Mouse (Mus musculus): ENCODE data around the gene Tdrkh. TPM values are rescaled to one million over a fixed set of nuclear protein-coding genes. Genes with fewer than 3 reads are reported as not detected.
A peak's percentile ranks its signal among the peaks of the same experiment; 100 is the strongest.

The Tdrkh gene
- polyA plus RNA-seq, 1 experiment from 2014 or later, result 8.8 TPM

DNA sequence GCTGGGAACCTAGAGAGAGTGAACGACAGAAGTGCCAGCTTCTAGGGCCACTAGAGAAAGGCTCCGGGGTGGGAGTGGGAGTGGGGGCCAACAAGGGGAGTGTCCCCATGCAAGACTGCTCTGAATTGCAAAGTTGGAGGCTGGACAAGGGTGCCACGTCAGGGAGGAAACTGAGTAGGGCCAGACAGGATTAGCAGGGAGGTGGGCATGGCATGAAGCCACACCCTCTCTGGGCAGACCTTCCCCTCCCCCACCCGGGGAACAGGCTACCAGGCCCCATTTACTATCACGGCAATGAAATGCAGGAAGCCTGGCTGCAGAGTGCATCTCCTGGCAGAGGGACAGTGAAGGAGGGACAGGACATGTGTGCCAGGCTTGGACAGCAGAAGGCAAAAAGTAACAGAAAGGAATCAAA lies 39.5 kb upstream of the Tdrkh start:
- Histone ChIP-seq H3K9ac (peak overlapping the region; percentile 48), H3K4me1 (peaks cover 43% of the 10 kb centered on the region), H3K27ac (replicated peaks) (no peak overlapping the region), H3K36me3 (no peaks in the 10 kb centered on the region), H3K27me3 (replicated peaks) (peaks cover 35% of the 10 kb centered on the region), H3K4me3 (peak overlapping the region; percentile 38), H3K4me2 (peak overlapping the region; percentile 68), H3K9me3 (no peaks in the 10 kb centered on the region)
- ATAC-seq (ENCODE audit: extremely low read depth, insufficient number of reproducible peaks, low FRiP score, low TSS enrichment), result 0 out of 2 replicates have a peak, but pooled peaks have one; percentile 19
- WGBS, result 1% methylated on average over 5 of the region's 5 CpGs

DNA sequence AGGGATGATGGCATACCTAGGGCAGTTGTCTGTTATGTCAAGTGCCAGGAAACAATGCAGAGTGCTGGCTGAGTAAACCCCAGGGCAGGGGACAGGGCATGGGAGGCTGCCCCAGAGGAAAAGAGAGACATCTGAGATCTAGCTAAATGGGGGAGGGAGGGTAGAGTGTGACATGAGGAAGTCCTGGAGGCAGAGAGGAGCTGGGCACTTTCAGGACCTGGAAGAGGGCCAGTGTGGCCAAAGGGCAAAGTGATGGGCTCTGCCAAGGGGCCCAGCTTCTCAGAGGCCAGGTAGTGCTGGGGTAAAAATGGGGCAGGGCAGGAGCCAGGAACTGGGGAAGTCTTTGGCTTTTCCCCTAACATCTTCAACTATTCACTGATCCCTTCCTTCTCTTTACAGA lies 38.4 kb upstream of the Tdrkh start:
- H3K9me3 ChIP-seq, result no peaks in the 10 kb centered on the region
- H3K36me3 ChIP-seq, result no peaks in the 10 kb centered on the region
- peaks cover 35% of the 10 kb centered on the region for H3K27me3 ChIP-seq (replicated peaks)
- ATAC-seq (ENCODE audit: extremely low read depth, insufficient number of reproducible peaks, low FRiP score, low TSS enrichment), result no peak
- no peak overlapping the region for H3K9ac ChIP-seq
- no peak overlapping the region for H3K4me3 ChIP-seq
- no peak overlapping the region for H3K27ac ChIP-seq (replicated peaks)
- H3K4me1 ChIP-seq, result peaks cover 42% of the 10 kb centered on the region
- H3K4me2 ChIP-seq, result no peak overlapping the region

DNA sequence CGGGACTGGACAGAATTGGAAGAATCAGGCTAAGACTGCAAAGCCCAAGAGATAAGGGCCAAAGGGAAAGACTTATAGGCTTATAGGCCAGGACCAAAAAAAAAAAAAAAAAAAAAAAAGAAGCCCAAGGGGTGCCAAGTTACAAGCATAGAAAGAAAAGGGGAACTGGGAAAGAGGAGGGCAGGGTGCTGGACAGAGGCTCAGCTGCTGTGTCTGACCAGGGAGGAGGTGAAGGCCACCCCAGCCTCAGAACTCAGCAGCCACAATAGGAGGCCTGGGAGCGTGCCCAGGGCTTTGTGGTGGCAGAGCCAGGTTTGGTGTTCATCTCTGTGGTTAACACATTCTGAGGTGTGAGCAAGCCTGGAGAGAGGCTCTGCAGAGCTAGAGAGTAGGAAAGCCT lies 37.9 kb upstream of the Tdrkh start:
- H3K27ac ChIP-seq (replicated peaks), result no peak overlapping the region
- no peaks in the 10 kb centered on the region for H3K9me3 ChIP-seq
- ATAC-seq (ENCODE audit: extremely low read depth, insufficient number of reproducible peaks, low FRiP score, low TSS enrichment), result no peak
- no peak overlapping the region for H3K4me2 ChIP-seq
- WGBS, result 64% methylated on average over 2 of the region's 2 CpGs
- peaks cover 39% of the 10 kb centered on the region for H3K4me1 ChIP-seq
- H3K4me3 ChIP-seq, result no peak overlapping the region
- peaks cover 35% of the 10 kb centered on the region for H3K27me3 ChIP-seq (replicated peaks)
- no peaks in the 10 kb centered on the region for H3K36me3 ChIP-seq
- H3K9ac ChIP-seq, result no peak overlapping the region

DNA sequence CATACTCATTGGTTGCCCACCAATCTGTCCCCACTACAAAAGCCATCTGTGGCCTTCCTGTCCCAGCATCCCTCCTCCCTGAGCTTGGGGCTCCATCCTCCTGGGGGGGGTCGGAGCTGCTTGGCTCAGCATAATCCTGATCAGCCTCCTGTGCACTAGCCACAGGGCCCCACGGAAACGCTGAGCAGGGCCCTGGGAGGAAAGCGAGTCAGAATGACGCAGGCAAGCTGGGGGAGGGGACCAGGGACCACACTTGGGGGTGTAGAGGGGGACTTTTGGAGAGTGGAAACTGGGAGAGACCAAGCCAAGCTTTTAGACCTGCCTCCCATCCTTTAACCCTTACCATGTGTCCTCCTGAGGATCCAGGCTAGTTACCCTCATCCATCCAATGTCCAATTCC lies 37.2 kb upstream of the Tdrkh start:
- no peak overlapping the region for H3K9ac ChIP-seq
- no peak overlapping the region for H3K4me3 ChIP-seq
- no peaks in the 10 kb centered on the region for H3K36me3 ChIP-seq
- no peak overlapping the region for H3K4me2 ChIP-seq
- H3K4me1 ChIP-seq, result peaks cover 42% of the 10 kb centered on the region
- no peak for ATAC-seq (ENCODE audit: extremely low read depth, insufficient number of reproducible peaks, low FRiP score, low TSS enrichment)
- no peaks in the 10 kb centered on the region for H3K9me3 ChIP-seq
- WGBS, result 42% methylated on average over 5 of the region's 5 CpGs
- H3K27me3 ChIP-seq (replicated peaks), result peaks cover 35% of the 10 kb centered on the region
- H3K27ac ChIP-seq (replicated peaks), result no peak overlapping the region

DNA sequence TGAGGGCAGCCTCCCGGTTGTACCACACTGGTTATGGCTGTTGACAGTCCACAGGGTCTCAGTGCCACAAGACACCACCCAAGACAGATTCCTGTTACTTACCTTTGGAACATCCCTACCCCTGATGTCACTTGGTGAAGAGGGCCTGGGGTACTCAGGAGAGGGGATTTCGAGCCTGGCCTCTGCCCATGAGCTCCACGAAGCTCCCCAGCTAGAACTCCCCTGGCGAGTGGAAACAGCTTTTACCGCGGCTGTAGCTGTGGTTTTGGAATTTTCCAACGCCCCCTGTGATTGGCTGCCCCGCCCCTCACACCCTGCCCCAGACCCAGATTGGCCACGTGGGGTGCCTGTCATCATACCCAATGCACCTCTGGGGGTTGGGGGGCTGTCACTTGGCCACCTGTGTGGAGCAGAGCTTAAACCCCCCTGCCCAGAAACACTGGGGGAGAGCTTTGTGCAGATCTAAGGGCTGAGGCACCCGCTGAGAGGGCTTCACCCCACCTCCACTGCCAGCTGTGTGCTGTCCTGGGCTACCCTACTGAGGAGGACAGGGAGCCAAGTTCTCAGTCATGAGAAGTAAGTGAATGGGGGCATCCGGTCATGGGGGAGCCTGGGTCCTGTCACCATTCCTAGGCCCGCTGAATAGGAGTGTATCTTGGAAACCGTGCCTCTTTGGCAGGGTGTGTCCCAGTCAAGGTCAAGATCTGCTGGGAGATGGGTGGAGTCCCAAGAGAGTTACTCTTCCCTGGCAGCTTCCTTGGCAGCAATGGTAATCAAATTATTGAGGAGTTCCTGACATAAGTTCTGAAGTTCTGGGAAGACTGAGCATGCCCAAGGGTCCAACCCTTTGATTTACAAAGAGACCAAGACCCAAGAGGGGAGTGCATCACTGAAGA lies 35.8 kb upstream of the Tdrkh start:
- no peaks in the 10 kb centered on the region for H3K9me3 ChIP-seq
- no peak overlapping the region for H3K4me2 ChIP-seq
- H3K36me3 ChIP-seq, result no peaks in the 10 kb centered on the region
- H3K4me1 ChIP-seq, result peaks cover 31% of the 10 kb centered on the region
- no peak overlapping the region for H3K4me3 ChIP-seq
- H3K27ac ChIP-seq (replicated peaks), result no peak overlapping the region
- no peak for ATAC-seq (ENCODE audit: extremely low read depth, insufficient number of reproducible peaks, low FRiP score, low TSS enrichment)
- 10% methylated on average over 13 of the region's 13 CpGs for WGBS
- H3K27me3 ChIP-seq (replicated peaks), result peaks cover 35% of the 10 kb centered on the region
- no peak overlapping the region for H3K9ac ChIP-seq

DNA sequence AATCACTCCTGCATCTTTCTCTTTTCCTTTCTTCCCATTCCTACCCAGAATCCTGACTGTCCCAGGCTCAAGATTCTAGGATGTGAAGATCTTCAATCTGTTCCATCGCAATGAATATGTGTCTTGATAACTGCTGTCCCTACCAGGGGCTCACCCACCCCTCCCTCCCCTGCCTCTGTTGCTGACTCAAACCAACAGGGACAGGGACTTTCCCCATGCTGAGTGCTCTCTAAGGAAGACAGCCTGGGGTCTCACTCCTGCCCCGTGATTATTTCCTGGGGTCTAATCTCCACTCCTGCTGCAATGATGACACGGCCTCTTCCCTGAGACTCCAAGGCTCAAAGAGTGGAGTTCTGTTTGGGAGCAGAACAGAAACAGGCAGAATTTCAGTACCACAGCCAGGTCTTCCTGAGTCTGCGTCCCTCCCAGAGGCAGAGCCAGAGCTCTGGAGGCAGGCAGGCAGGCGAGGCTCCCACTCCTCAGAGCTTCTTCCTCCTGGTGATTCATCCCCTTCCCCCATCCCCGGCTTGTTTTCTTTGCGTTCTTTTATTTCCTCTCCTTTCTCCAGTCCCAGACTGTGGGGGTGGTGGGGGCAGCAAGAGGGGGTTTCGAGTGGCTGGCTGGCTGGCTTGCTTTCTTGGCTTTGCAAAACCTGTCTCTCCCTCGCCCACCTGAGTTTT lies 33.1 kb upstream of the Tdrkh start:
- no peak for ATAC-seq (ENCODE audit: extremely low read depth, insufficient number of reproducible peaks, low FRiP score, low TSS enrichment)
- Histone ChIP-seq H3K9ac (0 out of 2 replicates have a peak overlapping the region, but pooled peaks have one; percentile 5), H3K4me1 (peaks cover 7% of the 10 kb centered on the region), H3K4me3 (no peak overlapping the region), H3K27me3 (replicated peaks) (peaks cover 25% of the 10 kb centered on the region), H3K27ac (replicated peaks) (no peak overlapping the region), H3K36me3 (no peaks in the 10 kb centered on the region), H3K9me3 (no peaks in the 10 kb centered on the region), H3K4me2 (no peak overlapping the region)
- WGBS, result 17% methylated on average over 9 of the region's 9 CpGs

DNA sequence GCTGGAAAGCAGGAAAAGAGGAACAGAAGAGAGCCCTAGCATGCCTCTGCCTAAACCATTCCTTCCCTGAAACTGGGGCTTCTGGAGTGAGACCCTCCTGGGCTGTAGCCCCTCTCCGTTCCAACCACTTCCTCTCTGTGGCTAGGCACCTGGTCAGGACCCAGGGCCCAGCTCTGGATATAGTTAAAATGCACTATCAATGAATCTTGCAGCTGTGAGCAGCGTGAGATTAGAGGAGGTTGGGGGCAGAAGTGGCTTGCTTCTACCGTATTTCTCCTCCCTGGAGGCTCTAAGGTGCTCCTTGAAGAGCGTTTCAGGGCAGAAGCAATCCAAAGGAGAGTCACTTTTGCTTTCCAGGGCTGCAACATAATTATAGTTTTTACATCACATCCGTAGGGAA lies 30.8 kb upstream of the Tdrkh start:
- WGBS, result 55% methylated on average over 5 of the region's 5 CpGs
- Histone ChIP-seq H3K4me2 (no peak overlapping the region), H3K36me3 (no peaks in the 10 kb centered on the region), H3K4me1 (peaks cover 5% of the 10 kb centered on the region), H3K27ac (replicated peaks) (no peak overlapping the region), H3K9me3 (no peaks in the 10 kb centered on the region), H3K27me3 (replicated peaks) (peaks cover 7% of the 10 kb centered on the region; the same call in 1 of the 2 replicates), H3K4me3 (no peak overlapping the region), H3K9ac (no peak overlapping the region)
- no peak for ATAC-seq (ENCODE audit: extremely low read depth, insufficient number of reproducible peaks, low FRiP score, low TSS enrichment)

DNA sequence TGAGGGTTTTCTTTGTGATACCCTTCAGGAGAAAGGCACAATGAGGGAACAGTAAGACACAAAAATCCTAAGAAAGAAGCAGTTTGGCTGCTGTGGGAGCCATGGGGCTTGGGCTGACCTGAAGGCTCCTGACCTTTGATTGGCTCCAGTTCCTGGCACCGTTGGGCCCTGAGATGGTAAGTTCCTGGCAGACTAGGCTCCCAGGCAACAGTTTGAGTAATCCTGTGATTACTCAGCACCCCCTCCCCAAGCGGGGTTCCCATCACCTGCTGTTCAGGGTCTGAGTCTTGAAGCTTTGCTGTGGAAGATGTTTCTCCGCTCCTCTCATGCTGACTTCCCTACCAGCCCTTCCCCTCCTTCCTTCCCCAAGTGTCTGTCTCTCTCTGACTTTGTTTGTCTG lies 29.6 kb upstream of the Tdrkh start:
- peaks cover 4% of the 10 kb centered on the region; the same call in 1 of the 2 replicates for H3K4me1 ChIP-seq
- no peak overlapping the region for H3K9ac ChIP-seq
- H3K27me3 ChIP-seq (replicated peaks), result peaks cover 5% of the 10 kb centered on the region; the same call in 1 of the 2 replicates
- H3K4me3 ChIP-seq, result no peak overlapping the region
- no peaks in the 10 kb centered on the region for H3K9me3 ChIP-seq
- 47% methylated on average over 3 of the region's 3 CpGs for WGBS
- no peaks in the 10 kb centered on the region for H3K36me3 ChIP-seq
- H3K27ac ChIP-seq (replicated peaks), result no peak overlapping the region
- ATAC-seq (ENCODE audit: extremely low read depth, insufficient number of reproducible peaks, low FRiP score, low TSS enrichment), result no peak
- H3K4me2 ChIP-seq, result no peak overlapping the region

DNA sequence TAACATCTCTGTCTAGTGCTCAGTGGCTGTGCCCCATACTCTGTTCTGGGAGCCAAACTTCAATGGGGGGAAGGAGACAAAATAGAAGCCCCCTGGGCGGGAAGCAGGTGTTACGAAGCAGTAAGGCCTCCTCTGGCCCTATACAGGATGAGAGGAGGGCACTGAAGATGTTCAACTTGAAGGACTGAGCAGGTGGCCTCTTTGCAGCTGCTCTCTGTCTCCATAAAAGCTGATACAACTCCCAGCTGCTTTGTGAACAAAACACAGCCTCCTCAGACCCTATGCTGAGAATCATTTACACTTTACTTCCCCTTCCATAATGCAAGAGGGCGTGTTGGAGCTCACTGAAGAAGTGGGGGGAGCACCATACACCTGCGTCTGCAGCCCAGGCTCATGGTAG lies 26.4 kb upstream of the Tdrkh start:
- ATAC-seq (ENCODE audit: extremely low read depth, insufficient number of reproducible peaks, low FRiP score, low TSS enrichment), result no peak
- H3K9me3 ChIP-seq, result no peaks in the 10 kb centered on the region
- H3K4me2 ChIP-seq, result no peak overlapping the region
- 64% methylated on average over 4 of the region's 4 CpGs for WGBS
- H3K27ac ChIP-seq (replicated peaks), result no peak overlapping the region
- peaks cover 12% of the 10 kb centered on the region; the same call in 1 of the 2 replicates for H3K27me3 ChIP-seq (replicated peaks)
- H3K36me3 ChIP-seq, result no peaks in the 10 kb centered on the region
- H3K4me3 ChIP-seq, result no peak overlapping the region
- no peaks in the 10 kb centered on the region for H3K4me1 ChIP-seq
- H3K9ac ChIP-seq, result no peak overlapping the region

DNA sequence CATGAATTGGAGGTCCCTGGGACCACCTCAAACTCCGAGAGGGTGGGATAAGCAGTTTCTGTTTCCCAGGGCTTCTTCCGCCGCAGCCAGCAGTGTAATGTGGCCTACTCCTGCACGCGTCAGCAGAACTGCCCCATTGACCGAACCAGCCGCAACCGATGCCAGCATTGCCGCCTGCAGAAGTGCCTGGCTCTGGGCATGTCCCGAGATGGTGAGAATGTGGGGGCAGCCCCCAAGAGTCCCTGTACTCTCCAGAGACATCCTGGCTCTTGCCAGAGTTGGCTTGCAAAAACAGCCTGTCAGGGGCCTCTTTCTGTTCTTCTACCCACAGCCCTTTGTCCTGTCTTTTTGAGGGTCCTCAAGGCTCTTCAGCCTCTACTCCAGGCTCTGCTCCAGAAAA lies 25.7 kb upstream of the Tdrkh start:
- no peak overlapping the region for H3K4me2 ChIP-seq
- H3K27ac ChIP-seq (replicated peaks), result no peak overlapping the region
- H3K4me1 ChIP-seq, result no peaks in the 10 kb centered on the region
- 81% methylated on average over 10 of the region's 10 CpGs for WGBS
- H3K36me3 ChIP-seq, result no peaks in the 10 kb centered on the region
- H3K9me3 ChIP-seq, result no peaks in the 10 kb centered on the region
- H3K4me3 ChIP-seq, result no peak overlapping the region
- H3K9ac ChIP-seq, result no peak overlapping the region
- ATAC-seq (ENCODE audit: extremely low read depth, insufficient number of reproducible peaks, low FRiP score, low TSS enrichment), result no peak
- H3K27me3 ChIP-seq (replicated peaks), result peaks cover 12% of the 10 kb centered on the region; the same call in 1 of the 2 replicates

DNA sequence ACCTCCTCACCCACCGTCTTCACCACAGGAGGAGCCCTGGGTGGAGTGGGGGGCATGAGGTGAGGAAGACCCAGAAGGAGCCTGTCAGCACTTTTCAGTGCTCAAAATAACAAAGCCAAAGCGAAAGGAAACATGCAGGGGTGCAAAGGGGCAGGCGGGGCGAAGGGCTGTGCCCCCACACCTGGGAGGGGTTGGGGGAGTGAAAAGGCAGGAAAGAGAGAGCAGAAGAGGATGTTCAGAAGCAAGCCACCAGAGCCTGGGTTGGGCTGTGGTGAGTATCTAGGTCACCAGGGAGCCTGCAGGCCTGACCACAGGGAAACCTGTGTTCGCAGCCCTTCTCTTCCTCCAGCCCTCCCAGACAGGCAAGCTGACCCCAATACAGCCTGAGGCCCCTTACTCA lies 25.0 kb upstream of the Tdrkh start:
- Histone ChIP-seq H3K27ac (replicated peaks) (no peak overlapping the region), H3K9me3 (no peaks in the 10 kb centered on the region), H3K4me1 (no peaks in the 10 kb centered on the region), H3K4me2 (no peak overlapping the region), H3K4me3 (no peak overlapping the region), H3K27me3 (replicated peaks) (peaks cover 12% of the 10 kb centered on the region; the same call in 1 of the 2 replicates), H3K9ac (no peak overlapping the region), H3K36me3 (no peaks in the 10 kb centered on the region)
- WGBS, result 56% methylated on average over 5 of the region's 5 CpGs
- ATAC-seq (ENCODE audit: extremely low read depth, insufficient number of reproducible peaks, low FRiP score, low TSS enrichment), result no peak

Measured in heart, embryonic 13.5 days (tissue).